Mouse (Mus musculus) C2C12 (cell line): ENCODE data around the gene Mucl3.

Experiments
- CEBPB ChIP-seq: IDR thresholded peaks from one replicate; pipeline ENCODE4 v1.6.1; 2011; ENCODE audit warnings: low read depth, mild to moderate bottlenecking, control low read depth, moderate library complexity
- CTCF ChIP-seq: IDR thresholded peaks from one replicate; pipeline ENCODE4 v1.5.1; 2011; ENCODE audit not compliant: control insufficient read depth, insufficient read depth, insufficient read length
- FOSL1 ChIP-seq: IDR thresholded peaks from one replicate; pipeline ENCODE4 v1.8.0; 2011; ENCODE audit warnings: mild to moderate bottlenecking, low read length; ENCODE audit not compliant: poor library complexity, insufficient read depth, severe bottlenecking
- MAX ChIP-seq: IDR thresholded peaks from one replicate; pipeline ENCODE4 v1.6.1; 2011; ENCODE audit warnings: mild to moderate bottlenecking, control low read depth
- MYOD1 ChIP-seq: IDR thresholded peaks from one replicate; pipeline ENCODE4 v1.6.1; 2011; ENCODE audit warnings: low read depth; ENCODE audit not compliant: control insufficient read depth, insufficient read length
- MYOG ChIP-seq: IDR thresholded peaks from one replicate; pipeline ENCODE4 v1.6.1; 2011; ENCODE audit not compliant: control insufficient read depth, insufficient read length; ENCODE audit errors: extremely low read depth
- USF1 ChIP-seq: IDR thresholded peaks from one replicate; pipeline ENCODE4 v1.6.1; 2011; ENCODE audit warnings: low read depth, mild to moderate bottlenecking, control low read depth, moderate library complexity

- TF ChIP-seq USF1 (no peak), CTCF (no peak), CEBPB (no peak), MAX (no peak), MYOD1 (no peak), FOSL1 (no peak), MYOG (no peak)
These were observed 26.2 kb upstream of the Mucl3 start for GRCm38 (mm10) chr17:35669731-35670130.
